In the genomic region with DNA sequence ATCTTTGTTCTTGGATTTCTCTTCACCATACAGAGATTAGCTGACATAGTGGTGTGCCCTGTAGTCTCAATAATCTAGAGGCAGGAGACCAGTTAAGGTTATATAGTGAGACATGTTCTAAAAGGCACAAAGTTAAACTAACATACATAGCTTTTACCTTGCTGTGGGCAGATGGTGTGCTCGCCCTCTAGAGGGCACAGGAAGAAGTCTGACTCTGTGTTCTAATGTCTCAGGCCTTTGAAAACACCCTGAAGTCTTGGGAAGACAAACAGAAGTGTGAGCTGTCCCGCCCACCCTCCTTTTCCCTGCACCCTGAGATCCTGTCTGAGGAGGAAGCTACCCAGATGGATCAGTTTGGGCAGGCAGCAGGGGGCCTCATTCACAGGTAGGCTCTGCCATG, we compare ENCODE assay signal across 11 mouse cellular contexts.
DNase-seq lines count a peak whose midpoint lies in the region; ATAC-seq and TF ChIP-seq lines count a peak whose summit lies in the region.
"Had no signal": no experiment of that assay in that cellular context is flagged by ENCODE, and none has a peak within 500 bp of the region (broad histone marks: within the 10 kb centered on the region; RNA-seq: fewer than 3 reads in every experiment).

No protein-coding gene starts in this region.

- 65% methylated on average over 2 of the region's 2 CpGs for WGBS in limb, embryonic 14.5 days
- WGBS in limb, embryonic 10.5 days: 36% methylated on average over 2 of the region's 2 CpGs
- WGBS in heart, embryonic 10.5 days: 36% methylated on average over 2 of the region's 2 CpGs

- H3K27me3 ChIP-seq in limb, embryonic 14.5 days (ENCODE audit: control insufficient read depth, insufficient read depth, low read length): no peaks in the 10 kb centered on the region
- no peaks in the 10 kb centered on the region for H3K27me3 ChIP-seq in limb, embryonic 10.5 days (ENCODE audit: low read depth, poor library complexity, severe bottlenecking)
- no peaks in the 10 kb centered on the region for H3K27me3 ChIP-seq in MEL (ENCODE audit: control insufficient read depth in 1 of 2, insufficient read depth in 2 of 2, low read length in 2 of 2)
- H3K27me3 ChIP-seq in heart, embryonic 10.5 days (ENCODE audit: insufficient read depth, poor library complexity, severe bottlenecking): no peaks in the 10 kb centered on the region

- no peak overlapping the region for H3K4me3 ChIP-seq in limb, embryonic 14.5 days (replicated peaks; ENCODE audit: low read length)
- H3K4me3 ChIP-seq in limb, embryonic 10.5 days: no peak overlapping the region
- H3K4me3 ChIP-seq in MEL (ENCODE audit: control insufficient read depth in 1 of 2, insufficient read depth in 1 of 2, low read depth in 2 of 2, low read length in 2 of 2): no peak overlapping the region
- no peak overlapping the region for H3K4me3 ChIP-seq in heart, embryonic 10.5 days

- H3K4me1 ChIP-seq in limb, embryonic 14.5 days (ENCODE audit: control insufficient read depth, insufficient read depth, low read length): no peaks in the 10 kb centered on the region
- no peaks in the 10 kb centered on the region for H3K4me1 ChIP-seq in limb, embryonic 10.5 days
- peaks cover 5 to 23% of the 10 kb centered on the region in 2 experiments for H3K4me1 ChIP-seq in MEL (ENCODE audit: control insufficient read depth in 1 of 2, insufficient read depth in 2 of 2, low read length in 2 of 2)
- H3K4me1 ChIP-seq in heart, embryonic 10.5 days: no peaks in the 10 kb centered on the region

- DNase-seq in limb, embryonic 14.5 days (ENCODE audit: low spot score): no peak
- DNase-seq in limb, embryonic 10.5 days (ENCODE audit: low spot score): no peak
- peak; percentile 67 for DNase-seq in CD4-positive, CD25-positive, alpha-beta regulatory T cell, adult 2 months (ENCODE audit: low read depth, low spot score)
- DNase-seq in MEL (ENCODE audit: low read depth, low spot score) (peak; percentile 62), MN1 (ENCODE audit: low spot score) (no peak)
- DNase-seq in induced T-regulatory cell, adult 2 months (ENCODE audit: low read depth): peak; percentile 56
- DNase-seq in heart, embryonic 10.5 days (ENCODE audit: low spot score): no peak
- DNase-seq: heart, postnatal 4 days; right cerebral cortex, postnatal 25 days had no signal

- H3K27ac ChIP-seq in limb, embryonic 14.5 days (replicated peaks; ENCODE audit: low read depth, low read length): no peak overlapping the region
- H3K27ac ChIP-seq in limb, embryonic 10.5 days: no peak overlapping the region
- H3K27ac ChIP-seq in MEL (ENCODE audit: control insufficient read depth, low read depth, low read length): no peak overlapping the region
- no peak overlapping the region for H3K27ac ChIP-seq in heart, embryonic 10.5 days

- ATAC-seq in limb, embryonic 14.5 days (ENCODE audit: low FRiP score, low read depth): 0 out of 2 replicates have a peak, but pooled peaks have one; percentile 18
- ATAC-seq: forebrain, embryonic 16.5 days had no signal

- TF ChIP-seq EP300 in MEL (IDR thresholded peaks at IDR 0.05; ENCODE audit: low read depth in 1 of 2, low read length in 2 of 2): no peak

- peak; percentile 62 for TF ChIP-seq RAD21 in MEL (IDR thresholded peaks at IDR 0.05; ENCODE audit: low read depth, low read length)

- H3K9ac ChIP-seq in limb, embryonic 14.5 days (ENCODE audit: low read depth, low read length, severe bottlenecking): no peak overlapping the region
- H3K9ac ChIP-seq in MEL (ENCODE audit: control insufficient read depth, low read depth, low read length, poor library complexity, severe bottlenecking): no peak overlapping the region

- H3K36me3 ChIP-seq in limb, embryonic 14.5 days (ENCODE audit: control insufficient read depth, insufficient read depth, low read length): peaks cover 92% of the 10 kb centered on the region
- H3K36me3 ChIP-seq in limb, embryonic 10.5 days: peaks cover 91% of the 10 kb centered on the region
- H3K36me3 ChIP-seq in MEL (ENCODE audit: control insufficient read depth in 1 of 2, insufficient read depth in 2 of 2, low read length in 2 of 2): peaks cover 15 to 19% of the 10 kb centered on the region in 2 experiments
- peaks cover 85% of the 10 kb centered on the region for H3K36me3 ChIP-seq in heart, embryonic 10.5 days

- peak; percentile 52 to 72 (median 67) for TF ChIP-seq CTCF in MEL (IDR thresholded peaks at IDR 0.05 in 2 of 3, conservative IDR thresholded peaks at IDR 0.05 in 1 of 3; ENCODE audit: control insufficient read depth in 1 of 3, insufficient read depth in 1 of 3, low read depth in 2 of 3, low read length in 3 of 3, poor library complexity in 1 of 3, severe bottlenecking in 1 of 3)

- no peaks in the 10 kb centered on the region for H3K79me2 ChIP-seq in MEL (ENCODE audit: control insufficient read depth, insufficient read depth, low read length, poor library complexity)

- H3K4me2 ChIP-seq in limb, embryonic 14.5 days (replicated peaks; ENCODE audit: low read depth, low read length, severe bottlenecking): no peak overlapping the region
- H3K4me2 ChIP-seq: midbrain, embryonic 11.5 days had no signal

- H3K9me3 ChIP-seq in limb, embryonic 14.5 days (ENCODE audit: control insufficient read depth, low read length): no peaks in the 10 kb centered on the region
- no peaks in the 10 kb centered on the region for H3K9me3 ChIP-seq in limb, embryonic 10.5 days (replicated peaks)
- H3K9me3 ChIP-seq in MEL (replicated peaks; ENCODE audit: insufficient read depth, low read length): no peaks in the 10 kb centered on the region
- H3K9me3 ChIP-seq in heart, embryonic 10.5 days: no peaks in the 10 kb centered on the region

- no peak for TF ChIP-seq POLR2A in limb, embryonic 14.5 days (IDR thresholded peaks at IDR 0.05; ENCODE audit: borderline replicate concordance, extremely low read depth, insufficient read depth, insufficient read length)
- TF ChIP-seq POLR2A in MEL (IDR thresholded peaks at IDR 0.05; ENCODE audit: control insufficient read depth in 1 of 2, insufficient read depth in 1 of 2, low read depth in 1 of 2, low read length in 2 of 2, poor library complexity in 1 of 2): no peak

TF ChIP-seq in MEL, 35 proteins besides CTCF, POLR2A, EP300 and RAD21:
- TF ChIP-seq POLR2AphosphoS2 (IDR thresholded peaks at IDR 0.05; ENCODE audit: low read length) (no peak), RCOR1 (IDR thresholded peaks at IDR 0.05; ENCODE audit: low read depth, low read length) (no peak), JUND (IDR thresholded peaks at IDR 0.05; ENCODE audit: low read depth, low read length) (no peak), POLR2AphosphoS5 (IDR thresholded peaks at IDR 0.05; ENCODE audit: borderline replicate concordance, low read depth, low read length) (no peak), NRF1 (IDR thresholded peaks at IDR 0.05; ENCODE audit: insufficient read depth, low read depth, low read length, poor library complexity, severe bottlenecking) (no peak), SIN3A (IDR thresholded peaks at IDR 0.05; ENCODE audit: low read length) (no peak), SMC3 (IDR thresholded peaks at IDR 0.05; ENCODE audit: low read depth, low read length) (peak; percentile 62)

Comparison
In these comparisons a context has a peak if more than half of its experiments do, and no peak if none do; other contexts are left out.
1. DNase-seq: peak in CD4-positive, CD25-positive, alpha-beta regulatory T cell, adult 2 months (single experiment), MEL (single experiment) and induced T-regulatory cell, adult 2 months (single experiment); none in limb, embryonic 14.5 days (single experiment), limb, embryonic 10.5 days (single experiment), heart, embryonic 10.5 days (single experiment) and MN1 (single experiment).